Mouse (Mus musculus): ENCODE data around the gene Slc38a4.

GRCm38 (mm10) chr15:97072859-97073826, 17.4 kb upstream of the Slc38a4 start:
- TF ChIP-seq CTCF (IDR thresholded peaks at IDR 0.05; ENCODE audit: extremely low read depth, insufficient read length, insufficient replicate concordance, low read depth, low read length) (no peak), POLR2A (IDR thresholded peaks at IDR 0.05; ENCODE audit: low read depth, low read length) (no peak)
